Mouse (Mus musculus) left cerebral cortex, postnatal 10 days (tissue): Measurements from ENCODE around the gene Selenon. TPM values are rescaled to one million over a fixed set of nuclear protein-coding genes. Genes with fewer than 3 reads are reported as not detected.
"Not testable (repeated sequence)": the region's sequence is repeated elsewhere in the genome, so short reads cannot be mapped to it uniquely, and the experiment has no call there.

Experiments used
- DNase-seq, 2 experiments: peaks; one replicate each; pipeline ENCODE4 v3.0.0; 2021 to 2022; ENCODE audit warnings: low spot score in 2 of 2, mixed read lengths in 1 of 2; ENCODE audit errors: extremely low spot score in 1 of 2
- intact Hi-C: fragments of 180-260 bp; cut with DNase I; formaldehyde crosslinking; loops from one replicate; pipeline ENCODE4 v1.15.1; 2025
- microRNA-seq: library from miRNA; unstranded; fragments of <30 nt; microRNA quantifications from one replicate; pipeline ENCODE4 v1.2.0, GENCODE M21; 2022
- total RNA-seq, 2 experiments: library from RNA; stranded (reverse); gene quantifications; 2 replicates each; pipeline ENCODE4 v1.2.3; 2021

The Selenon gene
- total RNA-seq, 2 experiments from 2014 or later: 17.6 to 19.7 TPM

- peak in 1 of 2 experiments; percentile 81 for DNase-seq
- intact Hi-C loops: no loop called here
Observed at GRCm38 (mm10) chr4:134494780-134495545, 57.0 kb downstream of the Selenon start.

- DNase-seq, intact Hi-C loops: not testable (repeated sequence)
Observed at GRCm38 (mm10) chr4:134494161-134494560, 57.8 kb downstream of the Selenon start.

- intact Hi-C loops: no loop called here
- DNase-seq: peak in 1 of 2 experiments; percentile 83
Observed at GRCm38 (mm10) chr4:134491716-134492115, 60.2 kb downstream of the Selenon start.

DNA sequence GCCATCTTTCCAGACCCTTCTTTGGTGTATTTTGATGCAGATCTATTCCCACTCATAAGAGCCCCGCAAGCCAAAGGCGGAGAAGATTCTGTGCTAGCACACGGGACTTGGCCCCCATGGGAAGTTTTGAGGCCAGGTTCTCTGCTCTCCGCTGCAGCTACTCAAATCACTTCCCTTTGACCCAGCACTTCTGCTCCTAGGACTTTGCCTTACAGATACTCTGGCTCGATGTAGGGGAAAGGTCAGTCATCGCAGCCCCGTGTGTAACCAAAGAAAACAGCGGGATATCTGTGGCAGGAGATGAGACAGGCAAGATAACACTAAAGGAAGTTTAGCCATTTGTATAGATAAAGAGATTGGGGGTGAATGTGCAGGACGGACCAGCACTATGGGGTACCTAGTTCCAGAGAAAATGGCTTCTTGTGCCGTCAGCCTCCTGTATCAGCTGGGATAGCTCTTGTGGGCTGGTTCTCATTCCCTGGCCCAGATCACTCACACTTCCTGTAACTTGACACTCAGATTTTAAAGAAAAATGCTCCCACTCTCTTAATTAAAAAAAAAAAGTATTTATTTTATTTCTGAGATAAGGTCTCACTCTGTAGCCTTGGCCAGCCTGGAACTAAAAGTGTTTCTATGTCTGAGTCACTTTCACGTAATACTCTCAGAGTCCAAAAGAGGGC, 61.8 kb downstream of the Selenon start:
- DNase-seq: no peak
- intact Hi-C loops: no loop called here

- intact Hi-C loops: no loop called here
- no peak for DNase-seq
Observed at GRCm38 (mm10) chr4:134488211-134488610, 63.8 kb downstream of the Selenon start.

Small RNA genes lying within 50 kb of the gene (microRNA-seq; reads per million reads assigned to microRNA genes)
- not detected for gene Mir6403

Other genes with a start within 250 kb of the Selenon start
- under 1 TPM; 0.66 to 0.87 TPM for gene Trim63, start 237.0 kb downstream of the Selenon start, total RNA-seq
- not detected for gene Slc30a2, start 209.0 kb downstream of the Selenon start, total RNA-seq
- gene Extl1, start 168.3 kb downstream of the Selenon start, total RNA-seq: 10 to 100 TPM; 29.6 to 31.2 TPM
- 10 to 100 TPM; 11.3 to 12.9 TPM for gene Pafah2, start 155.8 kb downstream of the Selenon start, total RNA-seq
- gene Stmn1, start 83.8 kb downstream of the Selenon start, total RNA-seq: 1,000 to 10,000 TPM; 1,910 to 2,141 TPM
- 10 to 100 TPM; 44.2 to 51.7 TPM for gene Paqr7, start 55.5 kb downstream of the Selenon start, total RNA-seq
- gene Aunip, start 41.2 kb downstream of the Selenon start, total RNA-seq: 1 to 10 TPM in 1 of 2 experiments, under 1 TPM in 1; 0.88 to 1.0 TPM
- gene Mtfr1l, start 16.8 kb downstream of the Selenon start, total RNA-seq: 10 to 100 TPM; 82.8 to 84.5 TPM
- 10 to 100 TPM; 19.9 to 20.1 TPM for gene Man1c1, start 152.1 kb upstream of the Selenon start, total RNA-seq
- 1 to 10 TPM; 2.4 to 3.4 TPM for gene Ldlrap1, start 215.9 kb upstream of the Selenon start, total RNA-seq